Mouse (Mus musculus): ENCODE measurements around the gene Pdk2.

- TF ChIP-seq CTCF (IDR thresholded peaks at IDR 0.05; ENCODE audit: control insufficient read depth, insufficient read depth, insufficient replicate concordance, low read depth, low read length): no peak
- no peak for TF ChIP-seq POLR2A (IDR thresholded peaks at IDR 0.05; ENCODE audit: control insufficient read depth, low read depth, low read length)
Measured at GRCm38 (mm10) chr11:94986435-94986834, 54.7 kb downstream of the Pdk2 start.

Data from testis, adult 2 months (tissue).